Mouse (Mus musculus): ENCODE measurements around the gene Gm8267. TPM values are rescaled to one million over a fixed set of nuclear protein-coding genes. Genes with fewer than 3 reads are reported as not detected.
"Not testable (repeated sequence)": the region's sequence is repeated elsewhere in the genome, so short reads cannot be mapped to it uniquely, and the experiment has no call there.

The Gm8267 gene
- polyA plus RNA-seq (2012; ENCODE audit: insufficient read depth, low replicate concordance) = not detected in 2 replicates

- Histone ChIP-seq H3K4me3 (replicated peaks) (no peak within 1 kb of the TSS), H3K4me1 (no peaks in the 10 kb centered on the region), H3K9me3 (no peaks in the 10 kb centered on the region), H3K36me3 (replicated peaks; ENCODE audit: low read length) (no peaks in the 10 kb centered on the region), H3K27me3 (replicated peaks) (no peaks in the 10 kb centered on the region)
- TF ChIP-seq GATA1 (IDR thresholded peaks at IDR 0.05; ENCODE audit: borderline replicate concordance, low read length) (no peak), FLI1 (IDR thresholded peaks at IDR 0.05; ENCODE audit: low read length) (no peak)
Observed at GRCm38 (mm10) chr14:44750240-44750639, at the start of gene Gm8267. Gm8267 (minus strand) TSS chr14:44750340.

- H3K36me3 ChIP-seq (replicated peaks; ENCODE audit: low read length); H3K4me1 ChIP-seq; H3K9me3 ChIP-seq; H3K4me3 ChIP-seq (replicated peaks); H3K27me3 ChIP-seq (replicated peaks): not testable (repeated sequence)
Observed at GRCm38 (mm10) chr14:44789537-44790382, 39.6 kb upstream of the Gm8267 start.

- H3K36me3 ChIP-seq (replicated peaks; ENCODE audit: low read length); H3K9me3 ChIP-seq; H3K4me3 ChIP-seq (replicated peaks); H3K27me3 ChIP-seq (replicated peaks); H3K4me1 ChIP-seq: not testable (repeated sequence)
Observed at GRCm38 (mm10) chr14:44742789-44743188, 7.4 kb downstream of the Gm8267 start.

GRCm38 (mm10) chr14:44730711-44731110 is 19.4 kb downstream of the Gm8267 start:
- H3K9me3 ChIP-seq; H3K4me1 ChIP-seq; H3K27me3 ChIP-seq (replicated peaks); H3K36me3 ChIP-seq (replicated peaks; ENCODE audit: low read length); H3K4me3 ChIP-seq (replicated peaks): not testable (repeated sequence)

GRCm38 (mm10) chr14:44706356-44706755 is 43.8 kb downstream of the Gm8267 start, which contains the start of gene Gm8257:
Gm8257 (minus strand) TSS chr14:44706456.
- not testable (repeated sequence) for H3K36me3 ChIP-seq (replicated peaks; ENCODE audit: low read length); H3K4me1 ChIP-seq; H3K9me3 ChIP-seq; H3K4me3 ChIP-seq (replicated peaks); H3K27me3 ChIP-seq (replicated peaks)

Other genes with a start within 250 kb of the Gm8267 start
- gene Gm17093, start 232.1 kb downstream of the Gm8267 start, polyA plus RNA-seq (2012; ENCODE audit: insufficient read depth, low replicate concordance) = not detected in 2 replicates
- not detected in 2 replicates for gene Gm8247, start 167.2 kb downstream of the Gm8267 start, polyA plus RNA-seq (2012; ENCODE audit: insufficient read depth, low replicate concordance)
- gene Gm5624, start 122.4 kb downstream of the Gm8267 start, polyA plus RNA-seq (2012; ENCODE audit: insufficient read depth, low replicate concordance) = not detected in 2 replicates
- gene Gm8257, start 43.9 kb downstream of the Gm8267 start, polyA plus RNA-seq (2012; ENCODE audit: insufficient read depth, low replicate concordance) = not detected in 2 replicates
- not detected in 2 replicates for gene Ptgdr, start 109.0 kb upstream of the Gm8267 start, polyA plus RNA-seq (2012; ENCODE audit: insufficient read depth, low replicate concordance)
- gene Ptger2, start 237.9 kb upstream of the Gm8267 start, polyA plus RNA-seq (2012; ENCODE audit: insufficient read depth, low replicate concordance) = 0.63 and 2.0 TPM in 2 replicates

Data from megakaryocyte, embryonic 14.5 days (primary cell).